Mouse (Mus musculus): ENCODE measurements around the gene Bpgm. TPM values are rescaled to one million over a fixed set of nuclear protein-coding genes. Genes with fewer than 3 reads are reported as not detected.

Gene Bpgm
- total RNA-seq, 2 experiments from 2014 or later: 83.8 to 139 TPM

DNA sequence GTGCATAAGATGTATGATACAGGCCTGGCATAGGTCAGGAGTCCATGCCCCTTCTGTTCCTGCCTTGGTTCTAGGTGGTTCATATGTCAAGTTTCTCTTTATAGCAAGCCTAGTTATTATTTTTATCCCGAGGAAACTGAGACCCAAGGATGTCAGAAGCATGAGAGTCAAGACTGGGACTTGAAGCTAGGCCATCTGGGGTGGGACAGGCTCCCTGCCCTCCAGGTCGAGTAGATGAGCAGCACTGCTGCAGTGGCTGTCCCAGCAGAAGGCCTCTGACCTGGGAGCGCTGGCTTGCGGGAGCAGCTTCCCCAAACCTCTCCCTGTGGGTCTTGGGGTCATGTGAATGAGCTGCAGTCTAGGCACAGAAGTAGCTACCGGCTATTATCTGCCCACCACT, 47.5 kb downstream of the Bpgm start:
- ATAC-seq (replicated peaks; ENCODE audit: low FRiP score, poor library complexity, severe bottlenecking): no peak

DNA sequence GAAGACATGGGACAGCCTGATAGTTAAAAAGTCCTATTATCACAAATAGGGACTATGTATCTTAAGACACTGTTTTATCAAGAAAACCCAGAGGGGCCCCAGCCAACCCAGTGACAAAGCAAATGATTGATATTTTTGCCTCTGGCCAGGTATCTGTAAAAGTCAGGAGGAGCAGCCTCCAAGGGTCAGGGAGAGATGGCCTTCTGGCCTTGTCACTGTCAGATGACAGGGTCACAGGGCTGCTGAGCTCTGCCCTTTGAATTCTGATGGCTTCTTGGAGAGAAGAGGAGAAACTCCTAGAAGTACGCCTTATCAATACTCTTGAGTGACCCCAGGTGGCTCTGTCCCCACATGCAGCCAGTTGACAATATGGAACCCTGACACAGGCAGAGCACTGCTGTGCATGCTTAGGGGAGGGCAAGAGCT, 49.5 kb downstream of the Bpgm start:
- peak; percentile 43; the same call in 1 of the 2 replicates for ATAC-seq (replicated peaks; ENCODE audit: low FRiP score, poor library complexity, severe bottlenecking)

DNA sequence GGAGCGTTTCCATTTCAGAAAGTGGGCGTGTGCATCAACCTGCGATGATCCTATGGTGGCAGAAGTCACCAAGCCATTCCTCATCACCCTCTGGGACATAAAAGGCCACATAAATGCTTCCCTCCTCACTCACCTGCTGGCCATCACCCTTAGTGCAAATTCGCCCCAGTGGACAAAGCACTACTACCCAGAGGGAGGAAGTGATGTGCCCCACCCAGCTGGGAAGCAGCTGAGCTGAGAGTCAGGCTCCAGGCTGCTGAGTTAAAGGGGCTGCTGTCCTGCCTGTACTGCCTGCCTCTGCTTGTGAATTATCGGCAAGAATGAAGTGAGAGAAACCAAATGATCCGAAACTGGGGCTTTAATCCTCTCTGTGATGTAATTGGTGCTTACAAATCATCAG, 49.9 kb downstream of the Bpgm start:
- ATAC-seq (replicated peaks; ENCODE audit: low FRiP score, poor library complexity, severe bottlenecking): peak; percentile 60; the same call in 1 of the 2 replicates

DNA sequence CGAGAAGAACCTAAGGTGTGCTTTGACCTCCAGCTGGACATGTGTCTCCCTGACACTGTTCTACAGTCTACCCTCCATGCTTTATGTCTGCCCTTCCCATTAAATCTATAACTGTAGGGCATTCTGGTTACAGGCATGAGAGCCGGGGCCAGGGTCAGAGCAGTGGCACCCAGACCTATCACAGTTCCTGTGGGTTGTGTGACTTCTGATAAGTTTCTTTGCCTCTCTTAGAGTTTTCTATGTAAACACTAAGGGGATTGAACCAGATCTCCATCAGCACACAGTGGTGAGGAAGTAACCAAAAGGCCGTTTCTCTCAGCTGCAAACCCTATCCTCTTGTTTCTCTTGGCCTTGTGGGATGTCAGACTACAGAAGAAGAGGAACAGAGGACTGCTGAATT, 50.4 kb downstream of the Bpgm start:
- ATAC-seq (replicated peaks; ENCODE audit: low FRiP score, poor library complexity, severe bottlenecking): no peak

DNA sequence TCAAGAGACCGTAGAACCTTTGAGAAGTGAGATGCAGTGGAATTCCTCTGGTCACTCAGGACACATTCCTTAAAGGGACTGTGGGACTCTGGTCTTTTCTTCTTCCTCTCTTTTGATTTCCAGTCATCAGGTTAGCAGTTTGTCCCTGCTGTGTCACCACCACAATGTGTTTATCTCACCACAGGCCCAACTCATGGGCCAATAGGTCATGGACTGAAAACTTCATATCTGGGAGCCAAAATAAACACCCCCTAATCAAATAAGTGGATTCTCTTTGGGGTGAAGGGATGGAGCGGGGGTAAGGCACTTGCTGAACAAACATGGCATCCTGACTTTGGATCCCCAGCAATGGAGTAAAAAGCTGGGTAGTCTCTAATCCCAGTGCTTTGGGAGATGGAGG, 52.1 kb downstream of the Bpgm start:
- ATAC-seq (replicated peaks; ENCODE audit: low FRiP score, poor library complexity, severe bottlenecking): no peak

DNA sequence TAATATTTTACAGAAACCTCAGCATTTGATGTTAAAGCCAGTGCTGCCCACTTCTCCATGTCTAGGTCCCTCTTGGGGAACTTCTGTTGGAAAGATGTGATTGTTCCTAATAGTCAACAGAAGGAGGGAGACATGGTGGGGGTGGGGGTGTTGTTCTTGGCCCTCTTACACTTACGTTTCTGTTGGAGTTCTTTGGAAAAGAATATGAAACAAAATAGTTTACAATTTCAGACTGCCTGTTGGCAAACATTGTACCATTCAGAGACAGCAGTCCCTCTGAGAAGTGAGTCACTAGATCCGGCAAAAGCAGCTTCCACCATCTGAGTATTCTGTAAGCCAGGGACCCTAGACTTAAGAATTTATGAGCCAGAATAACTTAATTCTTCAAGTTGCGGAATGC, 54.0 kb downstream of the Bpgm start:
- ATAC-seq (replicated peaks; ENCODE audit: low FRiP score, poor library complexity, severe bottlenecking): no peak

DNA sequence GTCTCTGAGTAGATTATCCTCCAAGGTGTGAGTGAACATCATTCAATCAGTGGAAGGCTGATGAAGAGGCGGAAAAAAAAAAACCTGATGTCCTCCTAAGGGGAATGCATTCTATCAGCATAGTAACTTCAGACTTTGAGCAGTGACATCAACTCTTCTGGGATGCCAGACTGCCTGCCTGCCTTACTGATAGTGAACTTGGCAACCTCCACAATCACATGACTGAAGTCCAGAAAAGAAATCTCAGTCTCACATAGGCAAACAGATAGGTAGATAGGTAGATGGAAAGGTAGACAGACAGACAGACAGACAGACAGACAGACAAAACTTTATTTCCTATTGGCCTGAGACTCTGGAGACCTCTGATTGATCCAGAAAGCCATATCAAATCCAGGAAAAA, 57.0 kb downstream of the Bpgm start:
- no peak for ATAC-seq (replicated peaks; ENCODE audit: low FRiP score, poor library complexity, severe bottlenecking)

DNA sequence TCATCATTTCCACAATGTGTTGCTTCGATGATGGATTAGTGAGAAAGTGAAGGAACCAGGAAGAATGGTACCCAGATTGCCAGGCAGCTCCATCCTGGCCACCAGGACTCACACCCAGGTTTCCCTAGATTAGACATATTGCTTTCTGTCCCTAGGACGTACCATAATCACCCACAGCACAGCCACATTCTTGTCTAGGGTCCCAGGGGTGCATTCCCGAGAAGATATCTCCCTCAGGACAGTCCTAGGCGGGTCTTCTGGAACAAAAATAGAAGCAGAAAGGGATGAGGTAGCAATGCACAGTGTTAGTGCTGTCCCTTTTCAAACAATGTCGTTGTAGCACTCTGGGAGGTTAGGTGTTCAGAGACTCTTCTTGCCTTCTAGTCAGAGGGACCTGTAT, 57.9 kb downstream of the Bpgm start:
- no peak for ATAC-seq (replicated peaks; ENCODE audit: low FRiP score, poor library complexity, severe bottlenecking)

DNA sequence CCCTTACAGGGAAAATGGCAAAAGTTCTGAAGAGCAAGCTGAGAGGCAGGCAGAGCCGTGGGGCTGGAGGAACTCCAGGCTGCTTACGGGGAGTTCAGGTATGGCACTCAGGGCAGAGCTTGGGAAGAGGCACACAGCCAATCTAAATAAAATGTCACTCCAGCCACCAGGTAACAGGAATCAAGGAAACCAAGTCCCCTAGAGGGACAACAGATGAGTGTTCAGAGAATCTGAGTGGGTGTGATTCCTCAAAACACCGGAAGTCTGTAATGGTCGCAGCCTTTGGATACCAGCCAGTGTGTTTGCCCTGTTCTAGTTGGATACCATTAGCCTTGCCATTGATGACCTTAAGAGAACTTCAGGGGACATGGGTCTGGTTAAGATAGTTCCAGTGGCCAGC, 66.9 kb downstream of the Bpgm start:
- ATAC-seq (replicated peaks; ENCODE audit: low FRiP score, poor library complexity, severe bottlenecking): no peak

DNA sequence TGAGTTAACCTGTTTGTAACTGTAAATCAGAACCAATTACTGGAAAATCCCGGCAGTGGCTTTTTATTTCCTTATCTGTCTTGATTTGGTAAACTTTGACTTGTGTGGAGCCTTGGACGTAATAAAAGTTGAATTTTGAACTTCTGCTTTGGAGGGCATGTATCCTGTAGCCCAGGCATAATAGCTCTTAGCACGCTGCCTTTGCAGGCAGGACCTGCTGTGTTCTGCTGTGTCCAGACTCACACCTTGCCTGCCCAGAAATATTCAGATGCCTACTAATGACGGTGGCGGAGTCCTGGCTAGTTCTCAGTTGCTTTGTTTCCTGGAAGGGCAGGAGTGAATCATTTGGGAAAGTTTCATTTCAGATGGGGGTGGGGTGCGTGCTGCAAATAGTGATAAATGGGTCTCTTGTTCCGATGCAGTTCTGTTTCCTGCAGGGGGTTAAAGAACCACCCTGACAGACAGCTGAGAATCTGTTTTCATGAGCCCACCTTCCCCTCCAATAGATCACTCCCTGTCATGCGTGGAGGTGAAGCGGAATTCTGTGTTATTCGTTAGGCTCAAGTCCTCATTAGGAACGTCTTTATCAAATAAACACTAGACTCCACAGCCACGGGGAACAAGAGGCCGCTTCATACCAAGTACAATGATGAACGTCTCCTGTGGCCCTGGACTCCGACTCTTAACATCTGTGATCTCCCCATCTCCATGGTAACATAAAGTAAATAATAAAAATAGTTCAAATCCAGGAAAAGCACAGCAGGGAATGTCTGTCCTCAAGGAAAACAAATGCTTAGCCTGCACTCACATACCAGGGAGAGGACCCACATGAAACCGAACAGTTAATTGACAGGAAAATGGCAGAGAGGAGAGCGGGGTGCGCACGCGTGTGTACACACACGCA, 67.5 kb downstream of the Bpgm start:
- no peak for ATAC-seq (replicated peaks; ENCODE audit: low FRiP score, poor library complexity, severe bottlenecking)

DNA sequence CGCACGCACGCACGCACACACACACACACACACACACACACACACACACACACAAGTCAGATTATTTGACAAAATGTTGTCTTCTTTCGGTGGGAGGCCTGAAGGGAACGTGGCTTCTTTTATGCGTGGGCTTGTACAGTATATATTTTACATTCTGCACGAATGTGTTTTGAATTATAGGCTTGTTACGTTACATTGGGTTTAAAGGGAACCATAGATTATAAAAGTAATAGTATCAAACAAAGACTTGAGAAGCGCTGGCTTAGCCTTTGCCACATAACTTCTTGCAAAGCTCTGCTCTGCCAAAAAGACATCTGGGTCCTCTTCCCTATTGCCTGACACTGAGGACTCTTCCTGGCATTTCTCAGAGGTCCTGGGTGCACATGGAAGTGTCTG, 68.2 kb downstream of the Bpgm start:
- ATAC-seq (replicated peaks; ENCODE audit: low FRiP score, poor library complexity, severe bottlenecking): no peak

DNA sequence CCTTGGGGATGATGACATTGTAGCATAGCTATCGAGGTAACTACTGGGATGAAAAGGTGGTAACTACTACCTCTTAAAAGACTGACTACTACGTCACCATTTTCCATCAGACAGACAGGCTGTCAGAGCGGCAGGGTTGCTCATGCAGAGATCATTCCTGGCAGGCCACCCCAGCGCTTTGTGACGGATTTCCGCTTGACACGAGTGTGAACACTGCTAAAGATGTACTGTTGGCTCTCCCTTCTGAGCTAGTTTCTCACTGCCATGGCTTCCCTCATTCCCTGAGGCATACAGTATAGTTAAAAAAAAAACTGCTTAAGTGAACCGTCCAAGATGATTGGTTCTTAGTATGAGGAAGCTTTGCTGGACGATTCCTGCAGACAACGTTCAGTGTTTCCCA, 69.3 kb downstream of the Bpgm start:
- no peak for ATAC-seq (replicated peaks; ENCODE audit: low FRiP score, poor library complexity, severe bottlenecking)

DNA sequence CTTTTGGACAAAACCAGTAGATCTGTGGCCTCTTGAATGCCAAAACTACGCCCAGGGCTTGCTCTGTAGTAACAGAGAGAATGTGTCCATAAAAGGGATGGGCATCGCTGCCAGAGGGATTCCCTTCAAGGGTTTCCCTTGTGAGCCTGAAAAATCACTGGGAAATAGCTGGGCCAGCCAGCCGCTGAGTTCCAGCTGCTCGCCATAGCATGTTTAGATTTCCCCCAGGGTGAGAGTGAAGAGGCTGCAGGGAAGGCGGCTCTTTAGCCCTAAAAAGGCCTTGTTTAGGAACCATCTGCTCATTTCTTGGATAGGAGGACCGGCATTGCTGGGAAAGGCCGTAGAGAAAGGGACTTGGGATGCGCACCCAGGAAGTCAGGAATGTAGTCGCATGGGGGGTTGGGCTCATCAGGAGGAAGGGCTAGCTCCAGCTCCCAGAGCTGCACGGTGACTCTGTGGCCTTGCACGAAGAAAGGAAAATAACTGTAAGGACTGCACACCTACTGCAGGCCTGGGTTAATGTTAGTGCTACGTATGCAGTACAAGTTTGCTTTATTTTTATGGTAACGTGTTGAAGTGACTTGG, 72.5 kb downstream of the Bpgm start:
- ATAC-seq (replicated peaks; ENCODE audit: low FRiP score, poor library complexity, severe bottlenecking): no peak

DNA sequence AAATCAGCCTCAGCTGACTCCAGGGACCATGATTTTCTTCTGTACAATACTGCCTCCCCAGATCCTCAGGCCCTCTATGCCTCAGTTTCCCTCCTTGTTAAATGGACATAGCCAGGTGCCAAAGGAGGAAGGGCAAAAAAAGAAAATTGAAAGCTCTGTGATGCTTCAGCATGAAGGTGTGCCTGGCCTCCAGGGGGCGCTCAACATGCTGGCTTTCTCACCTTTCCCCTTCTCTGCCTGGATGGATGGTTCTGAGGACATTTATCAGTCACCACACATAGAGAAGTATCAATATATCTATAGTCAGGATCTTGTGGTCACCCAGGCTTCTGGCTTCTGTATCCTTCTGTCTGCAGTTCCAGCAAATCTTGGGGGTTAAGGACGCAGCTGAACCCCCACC, 73.0 kb downstream of the Bpgm start:
- ATAC-seq (replicated peaks; ENCODE audit: low FRiP score, poor library complexity, severe bottlenecking): no peak

DNA sequence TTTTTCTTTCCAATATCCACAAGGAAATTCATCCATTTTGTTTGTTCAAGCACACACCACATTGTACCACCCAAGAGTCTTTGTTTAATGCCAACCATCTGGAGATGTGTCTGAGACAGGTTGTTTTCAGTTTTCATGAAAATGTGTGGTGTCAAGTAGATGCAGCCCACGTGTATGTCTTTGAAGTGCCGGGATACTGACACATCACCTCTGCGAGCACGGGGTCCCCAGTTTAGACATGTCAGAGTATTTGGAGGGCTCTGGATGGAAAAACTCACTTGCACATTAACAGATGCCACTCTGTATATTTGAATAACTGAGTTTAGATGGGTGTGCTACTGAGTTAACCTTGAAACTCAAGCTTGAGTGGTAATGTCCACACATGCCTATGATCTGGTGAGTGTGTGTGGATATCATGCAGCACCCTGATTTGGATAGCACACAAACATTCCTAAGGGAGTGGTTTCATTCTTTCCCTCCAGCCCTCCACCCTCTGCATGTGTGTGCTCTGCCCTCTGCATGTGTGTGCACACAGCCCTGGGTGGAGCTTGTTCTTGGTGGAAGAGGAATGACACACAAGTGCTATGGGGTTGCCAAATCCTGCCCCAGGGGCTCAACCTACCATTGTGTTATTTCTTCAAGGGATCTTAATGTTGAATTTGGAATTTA, 76.6 kb downstream of the Bpgm start:
- ATAC-seq (replicated peaks; ENCODE audit: low FRiP score, poor library complexity, severe bottlenecking): no peak

DNA sequence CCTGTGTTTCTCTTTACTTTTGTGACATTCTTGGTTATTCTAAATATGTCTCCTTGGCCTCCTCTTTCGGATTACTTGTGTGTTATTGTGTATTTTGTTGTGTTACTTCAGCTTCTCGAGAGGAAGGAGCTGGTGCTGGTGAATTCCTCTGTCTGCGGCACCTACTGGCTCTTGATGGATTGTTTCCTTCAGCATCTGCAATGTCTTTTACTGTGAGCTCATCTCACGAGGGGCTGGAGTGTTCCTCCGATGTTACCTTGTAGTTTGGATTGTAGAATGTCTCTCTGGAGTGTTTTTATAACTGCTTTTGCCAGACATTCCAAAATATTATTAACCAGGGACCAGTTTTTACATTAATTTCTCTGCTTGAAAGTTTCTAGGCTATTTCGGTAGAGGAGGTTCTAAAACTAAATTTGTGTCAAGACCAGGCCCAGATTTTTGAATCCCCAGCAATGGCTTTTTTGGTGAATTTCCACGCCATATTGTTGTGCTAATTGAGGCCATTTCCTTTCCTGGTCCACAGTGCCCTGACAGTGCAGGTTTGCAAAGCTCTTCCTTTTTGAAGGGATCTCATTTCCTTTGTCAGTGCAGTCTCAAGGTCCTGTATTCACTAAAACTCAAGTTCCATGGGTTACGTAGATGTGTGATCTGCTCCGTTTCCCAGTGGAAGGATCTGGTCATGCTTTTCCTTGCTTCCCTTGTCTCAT, 78.4 kb downstream of the Bpgm start:
- no peak for ATAC-seq (replicated peaks; ENCODE audit: low FRiP score, poor library complexity, severe bottlenecking)
